Mouse (Mus musculus) heart, embryonic 15.5 days (tissue): ENCODE measurements at regions not wholly inside any gene's neighbourhood (a gene's known extent, or its start where the extent isn't known, plus 50 kb on each side); places are given as distances from the start of the nearest gene placed in this dataset.

Experiments
- ATAC-seq: fragments of 200-750 bp; cut with Nextera tagmentation; replicated peaks from 2 replicates; pipeline ENCODE4 v1.8.0; 2017; ENCODE audit warnings: low read depth, moderate TSS enrichment; ENCODE audit not compliant: insufficient number of reproducible peaks, insufficient read depth, low FRiP score
- H3K27ac ChIP-seq: fragments of 300-500 bp; sonication (generic); 2 replicates; pipeline ENCODE4 v1.5.1; 2015; ENCODE audit warnings: mild to moderate bottlenecking, inconsistent platforms
- H3K27me3 ChIP-seq: fragments of 300-500 bp; sonication (generic); 2 replicates; pipeline ENCODE4 v1.6.1; 2015; ENCODE audit warnings: inconsistent platforms
- H3K36me3 ChIP-seq: fragments of 300-500 bp; sonication (generic); 2 replicates; pipeline ENCODE4 v1.6.1; 2015; ENCODE audit warnings: mild to moderate bottlenecking, inconsistent platforms
- H3K4me1 ChIP-seq: fragments of 300-500 bp; sonication (generic); replicated peaks from 2 replicates; pipeline ENCODE4 v1.6.1; 2015; ENCODE audit warnings: inconsistent platforms
- H3K4me2 ChIP-seq: fragments of 300-500 bp; sonication (generic); 2 replicates; pipeline ENCODE4 v1.6.1; 2015; ENCODE audit warnings: inconsistent platforms, mild to moderate bottlenecking, moderate library complexity
- H3K4me3 ChIP-seq: fragments of 300-500 bp; sonication (generic); 2 replicates; pipeline ENCODE4 v1.5.1; 2015; ENCODE audit warnings: mild to moderate bottlenecking, inconsistent platforms
- H3K9ac ChIP-seq: fragments of 300-500 bp; sonication (generic); 2 replicates; pipeline ENCODE4 v1.6.1; 2015; ENCODE audit warnings: mild to moderate bottlenecking, inconsistent platforms
- H3K9me3 ChIP-seq: fragments of 300-500 bp; sonication (generic); replicated peaks from 2 replicates; pipeline ENCODE4 v1.6.1; 2016; ENCODE audit warnings: inconsistent platforms
- WGBS: fragments of 180-500 bp; shearing (Covaris S2); methylation state at CpG from one replicate; pipeline ENCODE4 v1.1.7; 2015; ENCODE audit warnings: mixed read lengths; 5-methylcytosine and 5-hydroxymethylcytosine counted together

DNA sequence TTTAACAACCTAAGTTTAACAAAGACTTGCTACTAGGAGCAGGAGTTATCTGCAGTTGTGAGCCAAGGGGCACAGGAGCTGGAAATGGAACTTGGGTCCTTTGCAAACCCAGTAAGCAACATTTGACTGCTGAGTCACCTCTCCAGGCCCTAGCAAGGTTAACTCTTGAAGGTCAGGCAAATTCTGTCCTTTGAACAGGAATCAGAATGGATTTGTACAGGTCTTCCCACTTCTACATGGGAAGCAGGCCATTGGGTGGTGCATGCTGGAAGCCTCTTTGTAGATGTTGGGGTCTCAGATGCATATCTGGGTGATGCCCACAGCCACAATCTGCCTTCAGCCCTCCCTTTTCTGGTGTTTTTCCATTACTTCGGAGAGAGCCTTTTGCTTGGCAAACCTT lies 255.3 kb downstream of the Icos start:
- no peak overlapping the region for H3K9ac ChIP-seq
- 64% methylated on average over 1 of the region's 1 CpGs for WGBS
- no peaks in the 10 kb centered on the region for H3K36me3 ChIP-seq
- no peak overlapping the region for H3K4me2 ChIP-seq
- H3K9me3 ChIP-seq = no peaks in the 10 kb centered on the region
- H3K27me3 ChIP-seq = no peaks in the 10 kb centered on the region
- ATAC-seq = no peak
- no peak overlapping the region for H3K4me3 ChIP-seq
- H3K4me1 ChIP-seq = peaks cover 10% of the 10 kb centered on the region
- no peak overlapping the region for H3K27ac ChIP-seq

GRCm38 (mm10) chr1:61233476-61234297 lies 256.0 kb downstream of the Icos start:
- Histone ChIP-seq H3K9ac (no peak overlapping the region), H3K27ac (no peak overlapping the region)
- peak; percentile 58; the same call in 1 of the 2 replicates for ATAC-seq

GRCm38 (mm10) chr1:61234298-61234682 lies 256.6 kb downstream of the Icos start:
- WGBS = 19% methylated on average over 1 of the region's 1 CpGs
- H3K9ac ChIP-seq = no peak overlapping the region
- H3K9me3 ChIP-seq = no peaks in the 10 kb centered on the region
- no peak overlapping the region for H3K27ac ChIP-seq
- H3K4me1 ChIP-seq = peaks cover 10% of the 10 kb centered on the region
- H3K27me3 ChIP-seq = no peaks in the 10 kb centered on the region
- ATAC-seq = no peak
- no peaks in the 10 kb centered on the region for H3K36me3 ChIP-seq
- H3K4me2 ChIP-seq = peak overlapping the region; percentile 49
- 0 out of 2 replicates have a peak overlapping the region, but pooled peaks have one; percentile 27 for H3K4me3 ChIP-seq

More at GRCm38 (mm10) chr1:61233476-61234297, 256.0 kb downstream of the Icos start:
- no peaks in the 10 kb centered on the region for H3K36me3 ChIP-seq
- no peaks in the 10 kb centered on the region for H3K27me3 ChIP-seq
- peaks cover 10% of the 10 kb centered on the region for H3K4me1 ChIP-seq
- H3K4me3 ChIP-seq = peak overlapping the region; percentile 27
- peak overlapping the region; percentile 49 for H3K4me2 ChIP-seq
- 15% methylated on average over 10 of the region's 10 CpGs for WGBS
- H3K9me3 ChIP-seq = no peaks in the 10 kb centered on the region

GRCm38 (mm10) chr1:61236511-61236910 lies 258.8 kb downstream of the Icos start:
- Histone ChIP-seq H3K27ac (no peak overlapping the region), H3K36me3 (no peaks in the 10 kb centered on the region), H3K4me2 (no peak overlapping the region), H3K9ac (no peak overlapping the region), H3K4me3 (no peak overlapping the region), H3K4me1 (peaks cover 10% of the 10 kb centered on the region), H3K9me3 (no peaks in the 10 kb centered on the region), H3K27me3 (no peaks in the 10 kb centered on the region)
- 64% methylated on average over 2 of the region's 2 CpGs for WGBS
- no peak for ATAC-seq

DNA sequence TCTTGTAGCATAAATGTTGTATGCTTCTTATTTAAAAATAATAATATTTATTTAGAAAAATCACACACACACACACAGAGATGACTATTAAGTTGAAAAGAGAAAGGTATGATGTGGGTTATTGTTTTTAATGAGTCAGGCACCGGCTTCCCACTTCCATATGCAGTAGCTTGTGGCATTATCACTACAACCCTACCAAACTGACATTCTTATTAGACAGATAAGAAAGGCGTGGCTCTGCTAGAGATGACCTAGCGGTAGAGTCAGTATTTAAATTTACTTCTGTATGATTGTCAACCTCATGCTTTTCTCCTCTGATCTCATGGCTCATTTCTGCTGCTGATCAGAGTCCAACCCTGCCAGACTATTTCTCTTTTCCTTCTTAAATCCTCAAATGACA lies 260.9 kb downstream of the Icos start:
- WGBS = 78% methylated on average over 3 of the region's 3 CpGs
- Histone ChIP-seq H3K9me3 (no peaks in the 10 kb centered on the region), H3K27ac (no peak overlapping the region), H3K27me3 (no peaks in the 10 kb centered on the region), H3K36me3 (no peaks in the 10 kb centered on the region), H3K9ac (no peak overlapping the region), H3K4me1 (peaks cover 9% of the 10 kb centered on the region), H3K4me3 (no peak overlapping the region), H3K4me2 (no peak overlapping the region)
- no peak for ATAC-seq

DNA sequence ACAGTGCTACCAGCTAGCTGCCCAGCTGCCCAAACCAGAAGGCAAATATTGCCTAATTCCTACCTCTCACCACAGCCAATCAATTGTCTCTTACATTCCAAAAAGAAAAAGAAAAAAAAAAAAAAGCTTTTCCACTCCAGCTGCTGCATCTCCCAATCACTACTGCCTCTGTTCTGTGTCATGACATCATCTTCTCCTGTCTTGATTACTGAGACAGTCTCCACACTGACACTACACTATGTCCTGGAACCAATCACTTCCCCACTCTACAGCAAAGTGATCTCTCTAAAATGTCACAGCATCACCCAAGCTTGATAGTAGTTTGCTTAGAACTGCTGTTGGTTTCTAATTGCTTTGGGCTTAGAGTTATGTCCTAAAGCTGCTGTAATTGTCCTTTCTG lies 279.8 kb downstream of the Icos start:
- Histone ChIP-seq H3K27me3 (no peaks in the 10 kb centered on the region), H3K9me3 (no peaks in the 10 kb centered on the region), H3K9ac (no peak overlapping the region), H3K27ac (no peak overlapping the region), H3K36me3 (no peaks in the 10 kb centered on the region), H3K4me3 (no peak overlapping the region), H3K4me1 (no peaks in the 10 kb centered on the region), H3K4me2 (no peak overlapping the region)
- 0 out of 2 replicates have a peak, but pooled peaks have one; percentile 58 for ATAC-seq

GRCm38 (mm10) chr1:61263466-61263865 lies 285.7 kb downstream of the Icos start:
- H3K4me1 ChIP-seq = peaks cover 7% of the 10 kb centered on the region; the same call in 1 of the 2 replicates
- no peak overlapping the region for H3K9ac ChIP-seq
- H3K4me3 ChIP-seq = no peak overlapping the region
- no peak for ATAC-seq
- H3K4me2 ChIP-seq = peak overlapping the region; percentile 20
- WGBS = 21% methylated on average over 10 of the region's 10 CpGs
- no peak overlapping the region for H3K27ac ChIP-seq
- no peaks in the 10 kb centered on the region for H3K27me3 ChIP-seq
- no peaks in the 10 kb centered on the region for H3K9me3 ChIP-seq
- H3K36me3 ChIP-seq = no peaks in the 10 kb centered on the region

DNA sequence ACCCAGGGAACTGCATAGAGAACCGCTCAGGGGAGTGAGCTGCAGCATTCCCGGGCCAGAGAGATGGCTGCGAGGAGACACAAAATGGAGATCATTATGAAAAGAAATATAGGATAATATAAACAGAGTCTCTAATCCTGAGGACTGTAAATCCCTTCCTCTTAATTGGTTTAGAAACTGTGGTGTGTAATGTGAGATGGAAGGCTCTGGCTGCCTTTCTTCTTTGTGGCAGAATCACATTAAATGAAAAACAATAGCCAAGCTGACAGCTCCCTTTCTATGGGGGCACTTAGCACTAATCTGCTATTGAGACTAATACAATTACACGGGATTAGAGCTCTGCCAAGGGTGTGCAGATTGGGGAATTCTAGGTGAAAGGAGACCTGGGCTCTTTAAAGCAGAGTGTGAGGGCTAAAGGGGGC lies 288.0 kb downstream of the Icos start:
- Histone ChIP-seq H3K9ac (no peak overlapping the region), H3K27me3 (no peaks in the 10 kb centered on the region), H3K4me3 (no peak overlapping the region), H3K4me1 (peaks cover 7% of the 10 kb centered on the region; the same call in 1 of the 2 replicates), H3K9me3 (no peaks in the 10 kb centered on the region), H3K27ac (no peak overlapping the region), H3K36me3 (no peaks in the 10 kb centered on the region), H3K4me2 (no peak overlapping the region)
- 52% methylated on average over 4 of the region's 4 CpGs for WGBS
- no peak for ATAC-seq

DNA sequence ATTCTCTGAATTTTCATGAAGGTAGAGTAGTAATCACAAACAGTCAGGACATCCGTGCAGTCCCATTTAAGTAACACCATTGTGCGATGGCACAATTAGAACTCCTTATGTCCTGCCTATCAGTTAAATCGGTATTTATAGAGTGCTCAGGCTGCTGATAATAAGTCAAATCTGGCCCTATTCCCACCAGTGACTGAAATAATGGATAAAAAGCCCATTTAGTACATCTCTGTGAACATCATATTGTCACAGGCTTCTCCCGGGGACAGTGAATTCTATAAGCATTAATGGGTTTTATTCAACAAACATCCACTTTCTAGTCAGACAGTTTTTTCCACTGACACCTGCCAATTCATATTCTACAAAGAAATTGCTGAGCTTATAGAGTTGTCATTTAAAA lies 296.1 kb downstream of the Icos start:
- Histone ChIP-seq H3K27ac (no peak overlapping the region), H3K4me2 (no peak overlapping the region), H3K27me3 (no peaks in the 10 kb centered on the region), H3K4me3 (no peak overlapping the region), H3K4me1 (no peaks in the 10 kb centered on the region), H3K9me3 (no peaks in the 10 kb centered on the region), H3K36me3 (no peaks in the 10 kb centered on the region), H3K9ac (no peak overlapping the region)
- 67% methylated on average over 4 of the region's 4 CpGs for WGBS
- ATAC-seq = no peak

DNA sequence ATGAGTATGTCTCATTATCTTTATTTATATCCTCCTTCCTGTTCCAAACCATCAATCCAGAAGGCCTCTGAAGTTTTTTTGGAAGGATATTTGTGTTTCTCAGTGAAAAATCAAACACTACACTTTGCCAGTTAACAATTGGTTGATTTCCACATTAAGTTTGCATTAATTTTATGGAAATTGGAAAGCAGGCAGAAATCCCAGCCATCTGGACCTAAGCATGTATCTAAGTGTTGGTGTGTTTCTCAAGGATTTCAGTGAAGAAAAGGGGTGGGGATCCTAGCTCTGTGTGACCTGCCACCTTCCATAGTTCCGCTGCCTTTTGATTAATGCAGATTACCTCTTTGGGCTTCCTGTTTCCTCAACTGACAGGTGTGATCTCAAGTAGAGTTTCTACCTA lies 296.5 kb downstream of the Icos start:
- Histone ChIP-seq H3K9ac (no peak overlapping the region), H3K9me3 (no peaks in the 10 kb centered on the region), H3K4me3 (no peak overlapping the region), H3K4me2 (no peak overlapping the region), H3K27me3 (no peaks in the 10 kb centered on the region), H3K36me3 (no peaks in the 10 kb centered on the region), H3K27ac (no peak overlapping the region), H3K4me1 (no peaks in the 10 kb centered on the region)
- no peak for ATAC-seq
- 85% methylated on average over 1 of the region's 1 CpGs for WGBS

DNA sequence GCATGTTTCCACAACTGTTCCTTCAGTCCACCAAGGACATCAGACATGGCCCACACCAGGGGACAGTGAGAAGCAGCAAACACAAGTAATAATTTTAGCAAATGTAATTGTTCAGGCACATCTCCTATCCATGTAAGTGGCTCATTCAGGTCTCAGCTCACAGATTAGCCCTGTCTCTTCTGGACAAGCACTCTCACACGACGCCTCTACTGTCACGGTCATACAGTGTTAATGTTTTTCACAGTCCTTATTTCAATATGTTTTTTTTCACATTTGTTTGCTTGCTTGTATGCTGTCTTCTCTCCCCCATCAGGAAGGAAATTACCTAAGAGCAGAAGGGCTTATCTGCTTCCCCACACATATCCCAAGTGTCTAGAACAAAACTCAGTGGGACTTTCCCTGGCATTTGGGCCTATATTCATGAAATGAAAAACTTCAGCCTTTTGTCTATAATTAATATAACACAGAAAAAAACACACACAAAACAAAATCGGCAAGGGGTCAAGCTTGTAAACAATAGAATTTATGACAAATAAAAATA lies 299.5 kb downstream of the Icos start:
- Histone ChIP-seq H3K9me3 (no peaks in the 10 kb centered on the region), H3K9ac (no peak overlapping the region), H3K27ac (no peak overlapping the region), H3K36me3 (no peaks in the 10 kb centered on the region), H3K4me1 (no peaks in the 10 kb centered on the region), H3K4me3 (no peak overlapping the region), H3K27me3 (no peaks in the 10 kb centered on the region), H3K4me2 (no peak overlapping the region)
- ATAC-seq = no peak
- WGBS = 64% methylated on average over 4 of the region's 4 CpGs

GRCm38 (mm10) chr1:61288185-61288584 lies 310.5 kb downstream of the Icos start:
- no peak overlapping the region for H3K27ac ChIP-seq
- no peaks in the 10 kb centered on the region for H3K27me3 ChIP-seq
- H3K4me2 ChIP-seq = no peak overlapping the region
- H3K36me3 ChIP-seq = no peaks in the 10 kb centered on the region
- WGBS = 82% methylated on average over 3 of the region's 3 CpGs
- H3K4me1 ChIP-seq = no peaks in the 10 kb centered on the region
- H3K9me3 ChIP-seq = no peaks in the 10 kb centered on the region
- no peak for ATAC-seq
- H3K4me3 ChIP-seq = no peak overlapping the region
- no peak overlapping the region for H3K9ac ChIP-seq
